Mouse (Mus musculus) heart, embryonic 14.5 days (tissue): Measurements from ENCODE around the gene Scube2. TPM values are rescaled to one million over a fixed set of nuclear protein-coding genes. Genes with fewer than 3 reads are reported as not detected.

ENCODE experiments used
- ATAC-seq: fragments of 200-750 bp; cut with Nextera tagmentation; 2 replicates; pipeline ENCODE4 v1.8.0; 2017; ENCODE audit warnings: low read depth, moderate TSS enrichment; ENCODE audit not compliant: insufficient number of reproducible peaks, insufficient read depth, low FRiP score
- H3K27ac ChIP-seq, 2 experiments: fragments of 200-500 bp in 1 of 2; fragments of 300-500 bp in 1 of 2; sonication (generic) in 1 of 2; replicated peaks in 1 of 2; 2 replicates each; pipeline ENCODE4 v1.5.1; 2012 to 2014; ENCODE audit warnings: low read depth in 2 of 2, low read length in 2 of 2, control low read depth in 1 of 2, mild to moderate bottlenecking in 1 of 2, mixed read lengths in 1 of 2; ENCODE audit not compliant: control insufficient read depth in 1 of 2, insufficient read depth in 1 of 2
- H3K27me3 ChIP-seq: fragments of 300-500 bp; sonication (generic); 2 replicates; pipeline ENCODE4 v1.6.1; 2014; ENCODE audit warnings: mild to moderate bottlenecking, low read length, control low read depth; ENCODE audit not compliant: control insufficient read depth, insufficient read depth
- H3K36me3 ChIP-seq: fragments of 300-500 bp; sonication (generic); 2 replicates; pipeline ENCODE4 v1.6.1; 2014; ENCODE audit warnings: mild to moderate bottlenecking, control low read depth, low read length, mixed read lengths; ENCODE audit not compliant: control insufficient read depth, insufficient read depth
- H3K4me1 ChIP-seq, 2 experiments: fragments of 200-500 bp in 1 of 2; fragments of 300-500 bp in 1 of 2; sonication (generic) in 1 of 2; 2 replicates each; pipeline ENCODE4 v1.6.1; 2012 to 2014; ENCODE audit warnings: low read length in 2 of 2, control low read depth in 1 of 2, mixed read lengths in 1 of 2; ENCODE audit not compliant: control insufficient read depth in 2 of 2, insufficient read depth in 2 of 2
- H3K4me2 ChIP-seq: fragments of 300-500 bp; sonication (generic); 2 replicates; pipeline ENCODE4 v1.6.1; 2014; ENCODE audit warnings: mild to moderate bottlenecking, low read length
- H3K4me3 ChIP-seq, 2 experiments: fragments of 200-500 bp in 1 of 2; fragments of 300-500 bp in 1 of 2; sonication (generic) in 1 of 2; 2 replicates each; pipeline ENCODE4 v1.5.1; 2012 to 2014; ENCODE audit warnings: low read length in 2 of 2, mild to moderate bottlenecking in 2 of 2, control low read depth in 1 of 2, low read depth in 1 of 2, moderate library complexity in 1 of 2; ENCODE audit not compliant: control insufficient read depth in 1 of 2, insufficient read depth in 1 of 2
- H3K9ac ChIP-seq: fragments of 300-500 bp; sonication (generic); 2 replicates; pipeline ENCODE4 v1.6.1; 2014; ENCODE audit warnings: mild to moderate bottlenecking, low read length
- H3K9me3 ChIP-seq: fragments of 300-500 bp; sonication (generic); 2 replicates; pipeline ENCODE4 v1.6.1; 2016; ENCODE audit warnings: low read length, control low read depth; ENCODE audit not compliant: control insufficient read depth
- WGBS: fragments of 180-500 bp; shearing (Covaris S2); extraction: QIAGEN DNeasy Blood & Tissue Kit; methylation state at CpG from one replicate; pipeline ENCODE4 v1.1.7; 2014; 5-methylcytosine and 5-hydroxymethylcytosine counted together
- polyA plus RNA-seq: library from polyadenylated mRNA; unstranded; fragments of >200 nt; fragmentation: Nextera tagmentation; extraction: Ambion mirVana; gene quantifications from 2 replicates; pipeline ENCODE4 v1.2.1, GENCODE M21; 2014

The Scube2 gene
- polyA plus RNA-seq, 1 experiment from 2014 or later = 12.4 TPM

DNA sequence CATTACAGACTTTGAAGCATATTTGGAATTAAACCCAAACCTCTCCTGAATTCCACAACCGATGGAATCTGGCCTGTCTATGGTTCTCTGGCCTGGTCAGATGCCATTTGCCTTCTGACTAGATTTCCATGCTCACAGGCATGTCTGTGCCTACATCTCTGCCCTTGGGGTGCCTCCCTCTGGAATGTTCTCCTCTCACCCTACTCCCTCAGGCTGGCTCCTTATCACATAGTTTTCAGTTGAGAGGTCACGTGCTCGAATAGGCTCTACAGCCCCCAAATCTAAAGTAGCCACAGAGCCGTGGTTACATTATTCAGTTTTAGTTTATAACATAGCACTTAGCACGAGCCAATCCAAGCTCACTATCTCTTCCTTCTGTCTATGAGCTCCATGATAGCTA is 69.9 kb downstream of the Scube2 start:
- WGBS = 18% methylated on average over 5 of the region's 5 CpGs
- Histone ChIP-seq H3K4me2 (peak overlapping the region; percentile 0; the same call in 1 of the 2 replicates), H3K9ac (no peak overlapping the region), H3K36me3 (no peaks in the 10 kb centered on the region), H3K4me1 (peaks cover 13 to 21% of the 10 kb centered on the region in 2 experiments), H3K27ac (peak overlapping the region; percentile 73 to 76), H3K4me3 (no peak overlapping the region), H3K27me3 (no peaks in the 10 kb centered on the region), H3K9me3 (no peaks in the 10 kb centered on the region)
- ATAC-seq = peak; percentile 69

DNA sequence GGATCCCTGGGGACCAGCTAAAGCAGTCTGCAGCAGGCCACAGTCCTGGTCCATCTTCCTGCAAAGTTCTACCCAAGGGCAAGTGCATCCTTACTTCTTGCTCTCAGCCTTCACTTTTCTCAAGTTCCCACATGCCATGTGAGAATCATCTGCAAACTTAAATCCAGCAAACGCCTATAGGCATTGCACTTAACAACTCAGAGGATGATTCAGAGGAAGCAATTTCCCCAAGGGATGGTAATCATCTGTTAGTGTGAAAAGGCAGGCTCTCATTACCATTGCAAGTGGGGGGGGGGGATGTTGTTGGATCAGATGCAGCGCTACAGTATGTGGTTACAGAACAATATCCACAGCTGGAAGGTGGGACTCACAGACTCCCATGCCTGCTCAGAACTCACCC is 70.9 kb downstream of the Scube2 start:
- Histone ChIP-seq H3K9ac (no peak overlapping the region), H3K27me3 (no peaks in the 10 kb centered on the region), H3K36me3 (no peaks in the 10 kb centered on the region), H3K4me1 (peaks cover 13 to 21% of the 10 kb centered on the region in 2 experiments), H3K4me2 (no peak overlapping the region), H3K4me3 (no peak overlapping the region), H3K9me3 (no peaks in the 10 kb centered on the region), H3K27ac (peak overlapping the region in 1 of 2 experiments; percentile 76; a peak in 1 of 4 replicates)
- WGBS = 82% methylated on average over 2 of the region's 2 CpGs
- no peak for ATAC-seq

DNA sequence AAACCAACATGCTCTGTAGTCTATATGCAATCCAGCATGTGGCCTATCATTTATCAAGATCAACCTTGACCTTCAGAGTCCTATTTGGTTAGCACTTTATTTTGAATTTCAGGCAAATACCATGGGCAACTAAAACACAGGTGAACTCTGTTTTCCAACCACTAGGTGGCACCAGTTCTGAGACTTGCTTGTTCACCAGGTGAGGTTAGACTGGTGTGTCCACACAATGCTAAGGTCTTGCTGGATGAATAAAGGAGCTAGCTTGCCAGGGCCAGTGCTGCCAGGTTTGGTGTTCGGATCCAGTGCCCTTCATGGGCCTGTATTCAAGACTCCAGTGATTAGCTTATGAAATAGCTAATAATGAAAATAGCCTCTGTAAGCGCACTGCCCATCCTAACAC is 72.7 kb downstream of the Scube2 start:
- no peak overlapping the region for H3K4me2 ChIP-seq
- peaks cover 13 to 15% of the 10 kb centered on the region in 2 experiments for H3K4me1 ChIP-seq
- no peaks in the 10 kb centered on the region for H3K36me3 ChIP-seq
- no peak overlapping the region for H3K27ac ChIP-seq
- no peak overlapping the region for H3K4me3 ChIP-seq
- ATAC-seq = no peak
- no peaks in the 10 kb centered on the region for H3K9me3 ChIP-seq
- H3K9ac ChIP-seq = no peak overlapping the region
- no peaks in the 10 kb centered on the region for H3K27me3 ChIP-seq
- WGBS = 69% methylated on average over 2 of the region's 2 CpGs

DNA sequence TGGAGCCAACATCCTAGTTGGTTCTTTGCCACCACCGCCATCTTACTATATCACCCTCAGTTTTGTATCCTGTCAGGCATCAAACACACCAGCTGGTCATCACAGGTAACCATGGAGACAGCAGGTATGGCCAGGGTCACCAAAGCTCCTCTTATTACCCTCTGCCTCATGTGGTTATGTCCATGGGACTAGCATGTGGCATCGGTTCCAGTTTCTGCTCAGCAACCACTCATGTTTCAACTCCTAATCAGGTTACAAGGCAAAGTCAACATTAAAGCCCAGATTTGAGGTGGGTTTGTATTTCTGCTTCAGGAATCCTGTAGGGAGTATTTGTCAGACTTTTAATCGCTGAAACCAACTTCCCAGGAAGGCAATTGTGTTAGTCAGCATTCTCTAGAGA is 74.7 kb downstream of the Scube2 start:
- H3K27ac ChIP-seq = no peak overlapping the region
- no peaks in the 10 kb centered on the region for H3K27me3 ChIP-seq
- peaks cover 10% of the 10 kb centered on the region in 2 experiments for H3K4me1 ChIP-seq
- H3K9ac ChIP-seq = no peak overlapping the region
- H3K4me3 ChIP-seq = no peak overlapping the region
- no peak overlapping the region for H3K4me2 ChIP-seq
- no peaks in the 10 kb centered on the region for H3K36me3 ChIP-seq
- no peaks in the 10 kb centered on the region for H3K9me3 ChIP-seq
- WGBS = 69% methylated on average over 3 of the region's 3 CpGs
- no peak for ATAC-seq

DNA sequence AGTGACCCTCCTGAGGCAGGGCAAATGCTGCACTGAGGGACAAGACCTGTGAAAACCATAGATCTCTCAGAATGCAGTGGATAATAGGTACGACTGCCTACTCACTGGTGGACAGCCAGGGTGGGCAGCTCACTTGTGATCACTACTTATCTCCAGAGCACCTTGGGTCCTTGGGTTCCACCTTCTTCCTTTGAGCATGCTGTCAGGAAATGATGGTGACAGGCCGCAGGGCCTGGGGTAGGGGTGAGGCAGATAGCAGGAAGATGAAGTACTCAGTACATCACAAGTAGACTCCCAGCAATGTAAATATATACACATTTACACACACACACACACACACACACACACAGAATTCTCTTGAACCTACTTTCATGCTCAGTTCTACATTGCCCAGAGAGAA is 77.6 kb downstream of the Scube2 start:
- Histone ChIP-seq H3K27ac (no peak overlapping the region), H3K27me3 (peaks cover 15% of the 10 kb centered on the region), H3K36me3 (no peaks in the 10 kb centered on the region), H3K4me3 (no peak overlapping the region), H3K4me1 (no peaks in the 10 kb centered on the region), H3K9me3 (no peaks in the 10 kb centered on the region), H3K4me2 (no peak overlapping the region), H3K9ac (no peak overlapping the region)
- no peak for ATAC-seq
- 78% methylated on average over 2 of the region's 2 CpGs for WGBS

DNA sequence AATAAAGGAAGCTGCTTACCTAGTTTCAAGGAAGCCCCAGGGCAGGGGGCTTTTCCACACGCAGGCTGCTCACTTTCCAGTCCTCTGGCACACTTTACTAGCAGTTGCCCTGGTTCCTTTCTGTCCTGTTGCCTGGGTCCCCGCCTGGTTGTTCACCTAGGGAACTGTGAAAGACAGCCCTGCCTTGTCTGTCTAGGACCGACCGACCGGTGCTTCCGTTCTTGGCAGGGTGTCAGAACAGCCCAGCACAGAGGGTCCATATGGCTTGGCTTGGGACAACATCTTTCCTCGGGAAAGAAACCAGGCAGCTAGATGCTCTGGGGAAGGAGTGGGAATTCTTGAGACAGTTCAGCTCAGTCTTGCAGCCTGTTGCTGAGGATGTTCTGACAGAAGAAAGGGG is 82.2 kb downstream of the Scube2 start:
- WGBS = 43% methylated on average over 7 of the region's 7 CpGs
- H3K4me1 ChIP-seq = peaks cover 6 to 11% of the 10 kb centered on the region in 2 experiments; a peak in 2 of 4 replicates
- peaks cover 54% of the 10 kb centered on the region for H3K27me3 ChIP-seq
- no peak overlapping the region for H3K27ac ChIP-seq
- H3K4me3 ChIP-seq = no peak overlapping the region
- ATAC-seq = no peak
- no peaks in the 10 kb centered on the region for H3K9me3 ChIP-seq
- no peak overlapping the region for H3K9ac ChIP-seq
- no peak overlapping the region for H3K4me2 ChIP-seq
- H3K36me3 ChIP-seq = no peaks in the 10 kb centered on the region

DNA sequence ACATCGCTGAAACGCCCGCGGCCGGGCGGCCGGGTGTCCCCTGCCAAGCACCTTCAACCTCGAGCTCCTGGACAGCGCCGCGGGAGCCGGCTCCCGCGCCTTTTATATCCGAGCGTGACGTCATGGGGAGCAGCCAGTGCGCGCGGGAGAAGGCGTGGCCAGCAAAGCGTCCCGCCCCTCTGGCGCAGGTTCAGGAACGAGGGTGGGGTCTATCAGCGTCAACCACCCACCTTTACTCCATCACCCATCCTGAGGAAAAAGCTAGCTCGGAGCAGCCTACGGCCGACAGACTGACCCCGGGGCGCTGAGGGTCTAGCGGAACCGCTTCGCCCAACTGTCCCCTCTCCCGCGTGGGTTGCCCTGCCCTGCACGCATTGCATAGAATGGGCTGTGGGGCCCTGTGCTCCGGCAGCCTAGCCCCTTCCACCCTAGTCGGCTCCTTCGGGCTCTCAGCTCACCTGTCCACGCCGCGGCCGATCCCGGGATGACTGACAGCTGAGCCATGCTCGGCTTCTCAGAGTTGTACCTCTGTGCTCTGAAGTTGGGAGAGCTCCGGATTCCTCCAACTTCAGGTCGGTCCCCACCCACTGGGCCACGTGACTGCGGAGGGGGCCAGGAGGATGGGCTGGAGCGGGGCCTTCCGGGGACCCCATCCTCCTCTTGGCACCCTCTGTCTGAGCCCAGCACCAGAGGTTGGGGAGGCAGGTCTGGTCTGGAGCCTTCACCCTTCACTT is 83.8 kb downstream of the Scube2 start, which contains the start of gene Nrip3:
Gene Nrip3 (minus strand): TSS at position 556 of the 734 bp plus-strand sequence.
- WGBS = 3% methylated on average over 49 of the region's 52 CpGs
- ATAC-seq = peak; percentile 77
- Histone ChIP-seq H3K9ac (peak within 1 kb of the TSS; percentile 63), H3K4me3 (peak within 1 kb of the TSS; percentile 46 to 53), H3K4me1 (peaks cover 6 to 11% of the 10 kb centered on the region in 2 experiments; a peak in 2 of 4 replicates), H3K9me3 (no peaks in the 10 kb centered on the region), H3K36me3 (no peaks in the 10 kb centered on the region), H3K4me2 (peak within 1 kb of the TSS; percentile 97), H3K27ac (no peak within 1 kb of the TSS), H3K27me3 (peaks cover 54% of the 10 kb centered on the region)
